Mouse (Mus musculus) WW6 (cell line): ENCODE data around the gene Gak.
A peak's percentile ranks its signal among the peaks of the same experiment; 100 is the strongest.

Experiments
- DNase-seq: peaks from one replicate; pipeline ENCODE4 v3.0.0-alpha.2; 2013; ENCODE audit warnings: low read depth, low spot score

Gak gene

GRCm38 (mm10) chr5:108599923-108600322 lies 29.6 kb downstream of the Gak start:
- no peak for DNase-seq

DNA sequence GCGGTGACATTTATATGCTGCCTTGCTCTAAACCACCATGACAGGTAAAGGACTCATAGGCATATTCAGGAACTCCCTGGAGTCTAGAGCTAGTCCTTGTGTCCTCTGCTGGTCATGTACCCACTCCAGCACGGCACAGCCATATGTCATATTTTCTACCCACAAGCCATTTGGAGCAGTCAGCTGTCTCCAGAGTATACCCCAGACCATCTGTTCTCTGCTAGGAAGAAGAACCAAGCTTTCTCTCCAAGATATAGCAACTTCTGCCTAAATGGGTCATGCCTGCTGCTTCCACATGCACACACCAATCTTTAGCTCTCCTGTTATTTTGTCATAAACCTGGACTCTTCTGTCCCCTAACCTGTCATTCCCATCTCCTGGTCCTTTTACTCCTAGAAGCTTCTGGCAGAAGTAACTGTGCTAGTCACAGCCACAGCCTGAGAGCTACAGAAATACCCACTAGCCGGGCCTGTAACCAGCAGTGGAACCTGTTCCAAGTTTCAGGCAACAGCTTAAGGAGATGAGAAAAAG lies 48.1 kb downstream of the Gak start:
- no peak for DNase-seq

DNA sequence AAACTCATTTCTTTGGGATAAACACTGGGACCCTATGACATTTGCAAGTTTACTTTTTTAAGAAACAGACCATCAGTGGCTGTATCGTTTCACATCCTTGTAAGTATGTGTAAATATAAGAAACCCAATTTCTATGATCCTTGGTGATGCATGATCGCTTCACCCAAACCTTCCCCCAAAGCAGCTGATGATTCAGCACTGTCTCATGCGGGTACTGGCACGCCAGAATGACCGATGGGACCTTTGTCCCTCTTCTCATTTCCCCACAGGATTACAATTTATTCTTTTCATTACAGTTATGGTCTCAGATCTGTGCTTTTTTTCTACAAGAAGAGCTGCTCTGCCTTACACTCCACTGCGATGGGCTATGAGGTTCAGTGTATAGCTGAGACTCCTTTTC lies 56.5 kb downstream of the Gak start:
- no peak for DNase-seq

GRCm38 (mm10) chr5:108570991-108571390 lies 58.6 kb downstream of the Gak start:
- no peak for DNase-seq

- DNase-seq: no peak
Measured at GRCm38 (mm10) chr5:108567104-108567503, 62.5 kb downstream of the Gak start.

- DNase-seq: no peak
Measured at GRCm38 (mm10) chr5:108566523-108566922, 63.0 kb downstream of the Gak start.

- no peak for DNase-seq
Measured at GRCm38 (mm10) chr5:108565381-108565780, 64.2 kb downstream of the Gak start.

DNA sequence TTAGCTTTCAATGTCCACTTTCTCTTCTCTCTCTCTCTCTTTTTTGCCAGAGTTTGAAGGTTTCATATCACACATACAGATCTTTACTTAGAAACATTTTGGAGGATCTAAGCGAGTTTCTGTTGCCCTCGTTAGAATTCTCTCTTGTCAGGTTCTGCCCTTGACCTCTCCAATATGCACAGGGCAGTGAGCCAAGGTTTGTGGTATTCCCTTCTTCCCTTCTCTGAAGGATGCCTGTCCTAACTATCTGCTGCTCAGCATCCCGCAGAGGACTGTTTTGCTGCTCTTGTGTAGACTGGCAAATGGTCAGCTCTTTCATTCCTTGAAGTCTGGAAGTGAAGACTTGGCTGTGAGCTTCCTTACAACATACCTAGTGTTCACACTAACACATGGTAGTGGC lies 65.2 kb downstream of the Gak start:
- DNase-seq: no peak

DNA sequence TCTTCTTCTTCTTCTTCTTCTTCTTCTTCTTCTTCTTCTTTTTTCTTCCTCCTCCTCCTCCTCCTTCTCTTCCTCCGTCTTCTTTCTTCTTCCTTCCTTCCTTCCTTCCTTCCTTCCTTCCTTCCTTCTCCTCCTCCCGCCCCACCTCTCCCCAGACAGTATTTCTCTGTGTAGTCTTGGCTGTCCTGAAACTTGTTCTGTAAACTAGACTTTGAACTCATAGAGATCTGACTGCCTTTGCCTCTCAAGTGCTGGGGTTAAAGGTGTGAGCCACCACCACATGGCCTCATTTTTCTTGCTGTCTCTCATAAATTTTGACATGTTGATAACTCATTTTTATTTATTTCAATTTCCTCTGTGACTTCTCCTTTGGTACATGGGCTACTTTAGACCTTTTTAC lies 67.1 kb downstream of the Gak start:
- no peak for DNase-seq

DNA sequence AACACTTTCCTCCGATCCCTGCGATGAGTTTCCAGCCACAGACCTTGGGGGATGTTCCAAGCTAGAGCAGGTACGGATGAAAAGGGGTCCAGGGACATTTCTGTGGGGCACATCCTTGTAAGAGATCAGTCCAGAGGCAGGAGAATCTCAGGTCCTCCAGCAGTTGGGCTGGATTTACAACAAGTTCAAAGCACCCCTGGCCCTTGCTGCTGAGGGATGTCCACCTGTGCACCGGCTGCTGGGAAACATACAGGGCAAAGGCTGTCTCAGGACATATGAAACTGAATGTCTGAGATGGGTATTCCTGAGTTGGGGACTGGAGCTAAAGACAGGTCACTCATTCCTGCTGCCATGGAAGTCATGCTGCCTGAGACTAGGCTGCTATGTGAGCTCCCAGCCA lies 72.6 kb downstream of the Gak start:
- DNase-seq: no peak

- no peak for DNase-seq
Measured at GRCm38 (mm10) chr5:108554041-108554440, 75.5 kb downstream of the Gak start.

GRCm38 (mm10) chr5:108550207-108550594 lies 79.4 kb downstream of the Gak start:
- no peak for DNase-seq

DNA sequence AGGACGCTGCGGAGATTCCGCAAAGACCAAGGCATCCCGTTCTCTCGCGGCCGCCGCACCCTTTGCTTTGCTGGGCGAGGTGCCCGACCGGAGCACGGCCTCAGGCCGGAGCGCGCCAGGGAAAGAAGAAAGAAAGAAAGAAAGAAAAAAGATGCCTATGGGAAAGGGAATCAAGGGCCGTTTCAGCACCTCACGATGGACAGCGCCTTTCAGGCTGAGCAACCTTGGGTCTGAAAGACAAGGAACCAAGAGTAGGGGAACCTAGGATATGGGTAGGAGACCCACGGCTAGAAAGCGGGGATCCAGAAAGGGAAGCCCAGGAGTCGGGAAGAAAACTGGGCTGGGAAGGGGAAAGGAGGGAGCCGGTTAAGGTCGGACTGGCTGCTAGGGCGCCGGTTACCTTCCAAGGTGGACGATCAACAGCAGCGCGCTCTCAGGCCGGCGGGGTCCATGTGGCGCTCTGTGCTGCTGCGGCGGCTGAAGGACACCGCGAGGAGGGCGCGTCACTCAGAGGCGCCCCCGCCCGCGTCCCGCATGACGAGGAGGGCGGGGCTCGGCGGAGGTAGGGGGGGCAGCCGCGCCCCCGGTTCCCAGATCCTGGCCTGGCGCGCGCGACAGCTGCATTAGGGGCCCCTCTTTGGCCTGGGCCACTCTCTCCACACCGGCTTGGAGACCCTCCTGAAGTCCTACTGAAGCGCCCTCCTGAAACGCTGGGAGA lies 79.9 kb downstream of the Gak start, which contains the start of gene Cplx1:
Cplx1 (minus strand) TSS at position 536 of the 718 bp plus-strand sequence.
- DNase-seq: peak; percentile 31

DNA sequence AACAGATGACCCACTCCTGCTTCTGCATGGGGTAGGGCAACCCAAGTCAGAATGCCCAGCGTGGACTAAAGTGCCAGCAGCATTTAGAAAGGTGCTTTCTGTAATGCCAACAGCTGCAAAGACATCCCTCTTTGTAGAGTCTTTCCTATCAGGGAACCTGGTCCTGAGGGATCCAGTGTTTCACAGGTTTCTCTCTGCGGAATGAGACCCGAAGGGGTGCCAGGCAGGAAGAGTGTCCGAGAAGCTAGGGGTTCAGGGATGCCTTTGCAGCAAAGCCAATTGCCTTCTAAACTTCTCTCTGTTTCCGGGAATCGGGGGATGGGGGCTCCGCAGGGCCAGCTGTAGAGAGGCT lies 80.4 kb downstream of the Gak start:
- no peak for DNase-seq

GRCm38 (mm10) chr5:108547636-108548035 lies 81.9 kb downstream of the Gak start:
- DNase-seq: no peak

GRCm38 (mm10) chr5:108543516-108544291 lies 85.9 kb downstream of the Gak start:
- DNase-seq: no peak

DNA sequence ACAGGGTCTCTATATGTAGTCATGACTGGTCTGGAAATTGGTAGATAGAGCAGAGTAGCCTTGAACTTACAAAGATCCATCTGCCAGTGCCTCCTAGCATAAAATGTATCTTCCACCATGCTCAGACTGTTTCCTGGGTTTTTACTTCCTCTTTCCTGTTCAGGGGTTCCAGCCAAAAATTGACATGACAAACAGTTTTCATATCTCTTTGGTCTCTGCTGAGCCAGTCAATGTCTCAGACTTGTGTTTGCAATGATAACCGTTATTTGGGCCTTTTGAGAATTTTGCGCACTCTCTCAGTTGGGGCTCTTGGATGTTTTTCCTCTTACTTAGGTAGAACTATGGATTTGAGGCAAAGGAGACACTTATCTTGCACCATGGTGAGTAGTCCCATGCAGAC lies 95.4 kb downstream of the Gak start:
- DNase-seq: no peak

GRCm38 (mm10) chr5:108522597-108522996 lies 107.0 kb downstream of the Gak start:
- DNase-seq: no peak

DNA sequence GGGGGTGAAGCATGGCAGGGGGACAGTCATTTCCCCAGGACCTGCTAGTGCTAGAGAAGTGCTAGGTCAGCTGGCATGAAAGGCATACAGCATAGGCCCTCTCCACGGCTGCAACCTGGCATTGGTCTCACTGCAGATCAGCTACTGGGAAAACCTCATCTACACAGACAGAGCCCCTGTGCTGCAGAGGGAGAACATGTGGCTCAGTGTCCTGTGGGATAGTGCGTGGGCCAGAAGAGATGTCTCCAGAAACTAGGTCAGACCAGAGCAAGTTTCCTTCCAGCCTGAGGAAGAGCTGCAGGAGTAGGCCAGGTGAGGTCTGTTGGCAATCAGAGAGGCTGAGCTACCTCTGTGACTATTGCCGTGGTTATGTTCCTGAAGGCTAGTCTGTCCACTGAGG lies 107.7 kb downstream of the Gak start:
- no peak for DNase-seq

- no peak for DNase-seq
Measured at GRCm38 (mm10) chr5:108521016-108521415, 108.5 kb downstream of the Gak start.

DNA sequence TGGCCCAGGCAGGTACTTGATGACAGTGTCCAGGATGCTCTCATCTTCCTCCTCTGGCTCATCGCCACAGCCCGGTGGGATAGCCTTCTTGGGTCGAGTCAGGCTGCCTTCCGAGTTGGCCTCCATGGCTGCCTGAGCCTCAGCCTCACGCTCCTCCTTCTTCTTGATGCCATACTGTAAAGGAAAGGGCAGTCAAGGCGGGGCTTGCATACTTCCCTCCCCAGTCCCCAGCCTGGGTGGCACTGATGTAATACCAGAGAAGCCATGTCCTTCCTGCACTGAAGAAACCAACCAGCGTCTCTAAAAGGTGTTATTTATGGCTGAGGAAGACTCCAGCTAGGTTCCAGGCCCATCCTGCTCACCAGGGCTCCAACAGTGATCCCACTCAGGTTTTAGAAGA lies 109.4 kb downstream of the Gak start:
- DNase-seq: no peak
